Mouse (Mus musculus) cerebellum, adult 11 months (tissue): Measurements from ENCODE around the gene Gm3952.

Source experiments
- DNase-seq: peaks from one replicate; pipeline ENCODE4 v3.0.0; 2022

Gene Gm3952

DNA sequence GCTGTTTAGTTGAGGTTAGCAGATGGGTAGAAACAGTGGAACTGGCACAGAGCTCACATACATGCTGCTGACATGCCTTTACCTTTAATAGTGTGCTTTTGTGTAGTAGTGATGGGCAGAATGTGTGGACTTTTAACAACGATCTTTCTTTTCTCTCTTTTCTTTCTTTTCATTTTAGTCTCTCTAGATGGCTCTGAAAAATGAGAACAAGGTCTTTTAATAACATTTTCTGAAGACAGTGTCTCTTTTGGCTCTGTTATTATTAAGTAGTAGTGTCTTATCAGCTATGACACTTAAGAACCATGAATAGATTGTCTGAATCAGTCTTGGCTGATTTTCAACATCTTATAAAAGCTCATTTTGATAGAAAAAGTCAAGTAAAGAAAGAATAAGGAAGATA lies at the start of gene Gm3952:
Gene Gm3952 (minus strand): TSS at position 101 of the 400 bp plus-strand sequence.
- no peak for DNase-seq

DNA sequence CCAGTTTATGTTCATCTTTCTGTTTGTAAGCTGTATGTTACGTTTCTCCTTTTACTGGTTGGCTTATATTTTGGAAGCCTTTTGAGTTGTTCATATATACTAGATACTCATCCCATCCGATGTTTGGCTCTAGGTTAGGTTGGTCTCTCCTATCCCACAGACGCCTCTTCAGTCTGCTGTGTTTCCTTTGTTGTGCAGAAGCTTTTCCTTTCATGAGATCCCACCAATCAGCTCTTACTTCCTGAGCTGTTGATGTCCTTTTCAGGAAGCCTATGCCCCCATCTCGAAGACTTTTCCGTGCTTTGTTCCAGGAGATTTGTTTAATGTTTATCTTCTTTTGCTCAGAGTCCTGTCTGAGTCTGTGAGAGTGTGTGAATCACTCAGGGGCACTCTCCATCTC lies 45.3 kb upstream of the Gm3952 start:
- DNase-seq = no peak

DNA sequence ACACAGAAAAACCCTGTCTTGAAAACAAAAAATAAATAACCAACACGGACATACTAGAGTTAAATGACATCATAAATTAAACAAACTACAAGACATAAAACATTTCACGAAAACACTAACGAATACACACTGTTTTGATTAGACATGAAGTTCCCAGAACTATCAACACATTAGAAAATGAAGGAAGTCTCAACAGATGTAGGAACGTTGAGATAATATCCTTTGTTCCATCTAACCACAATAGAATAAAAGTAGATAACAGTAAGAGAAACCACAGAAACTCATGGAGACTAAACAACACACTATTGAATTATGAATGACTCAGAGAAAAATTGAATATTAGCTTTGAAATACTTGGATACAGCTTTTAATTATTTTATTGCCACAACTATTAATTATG lies 14.0 kb upstream of the Gm3952 start:
- DNase-seq = no peak

DNA sequence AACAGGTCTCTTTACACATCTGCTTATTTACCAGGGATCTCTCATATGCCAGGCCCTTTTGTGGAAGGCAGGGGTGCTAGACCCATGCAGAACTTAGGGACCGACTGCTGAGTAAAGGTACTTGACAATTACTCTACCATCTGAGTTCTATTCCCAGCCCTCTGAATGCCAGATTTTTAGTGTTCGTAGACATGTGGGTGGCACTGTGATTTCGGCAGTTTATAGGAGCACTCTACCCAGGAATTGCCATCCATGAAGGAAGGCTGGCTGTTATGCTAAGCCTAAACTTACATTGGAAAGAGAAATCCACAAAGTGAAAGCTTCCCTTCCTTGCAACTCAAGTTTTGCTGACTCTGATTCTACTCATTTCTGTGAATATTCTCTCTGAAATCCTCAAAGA lies 62.8 kb downstream of the Gm3952 start:
- no peak for DNase-seq

DNA sequence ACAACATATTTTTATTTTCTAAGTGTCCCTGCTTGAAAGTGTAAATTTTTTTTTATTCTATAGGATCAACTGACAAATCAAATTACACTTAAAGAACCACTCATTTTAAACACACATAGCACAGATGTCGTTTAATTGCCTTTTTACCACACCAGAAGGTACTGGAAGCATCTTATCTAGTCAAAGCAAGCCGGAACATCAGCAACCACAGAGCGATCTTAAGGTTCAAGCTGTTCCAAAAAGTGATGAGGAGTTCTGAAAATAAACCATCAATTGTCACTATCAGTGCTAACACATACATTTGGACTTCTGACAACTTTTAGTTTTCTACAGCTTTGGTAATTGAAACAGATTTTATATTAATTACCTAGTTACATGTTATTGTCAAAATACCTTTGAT lies 64.4 kb downstream of the Gm3952 start:
- no peak for DNase-seq

- DNase-seq = no peak
These were observed 66.2 kb downstream of the Gm3952 start for GRCm38 (mm10) chr8:128732254-128732653.

GRCm38 (mm10) chr8:128727213-128727612 lies 71.3 kb downstream of the Gm3952 start:
- DNase-seq = no peak

- no peak for DNase-seq
These were observed 73.7 kb downstream of the Gm3952 start for GRCm38 (mm10) chr8:128724819-128725218.

- DNase-seq = no peak
These were observed 82.3 kb downstream of the Gm3952 start for GRCm38 (mm10) chr8:128716184-128716583.

- DNase-seq = peak; percentile 45
These were observed 89.2 kb downstream of the Gm3952 start for GRCm38 (mm10) chr8:128709261-128709660.

- no peak for DNase-seq
These were observed 93.7 kb downstream of the Gm3952 start for GRCm38 (mm10) chr8:128704836-128705235.

DNA sequence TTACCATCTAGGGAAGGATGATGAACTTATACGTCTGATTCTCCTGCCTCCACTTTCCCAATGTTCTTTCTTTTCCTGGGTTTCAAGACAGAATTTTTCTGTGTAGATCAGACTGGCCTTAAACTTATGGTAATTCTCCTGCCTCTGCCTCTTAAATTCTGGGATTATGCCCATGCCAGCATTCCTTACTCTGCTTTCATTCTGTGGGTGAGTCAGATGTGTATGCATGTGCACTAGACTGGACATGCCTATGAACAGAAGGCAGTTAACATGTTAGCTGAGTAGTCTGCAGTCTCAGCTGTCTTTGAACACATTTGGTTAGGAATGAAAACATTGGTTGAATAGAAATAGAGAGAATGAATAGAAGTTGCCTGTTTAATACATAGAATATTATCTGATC lies 94.1 kb downstream of the Gm3952 start:
- DNase-seq = no peak

DNA sequence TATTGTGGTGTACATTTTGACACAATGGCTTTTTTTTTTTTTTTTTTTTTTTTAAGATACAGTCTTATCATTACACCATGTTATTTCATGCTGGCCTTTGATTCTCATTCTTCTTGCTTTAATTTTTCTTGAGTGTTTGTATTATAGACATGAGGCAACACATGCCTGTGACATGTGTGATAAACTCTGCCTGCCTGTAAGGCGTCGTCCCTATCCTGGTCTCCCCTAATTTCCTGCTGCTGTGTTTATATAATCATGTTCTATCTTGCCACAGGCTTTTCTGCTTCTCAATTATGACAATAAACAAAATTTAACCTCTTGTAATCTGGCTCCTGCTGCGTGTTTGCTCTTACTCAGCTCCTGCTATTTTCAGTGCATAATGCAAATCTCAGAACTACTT lies 100.5 kb downstream of the Gm3952 start:
- DNase-seq = no peak

- no peak for DNase-seq
These were observed 101.6 kb downstream of the Gm3952 start for GRCm38 (mm10) chr8:128696701-128697397.
